Mouse (Mus musculus) G1E (cell line): ENCODE measurements around the gene Rfx4. TPM values are rescaled to one million over a fixed set of nuclear protein-coding genes. Genes with fewer than 3 reads are reported as not detected.

Source experiments
- ATAC-seq: 2 replicates; pipeline ENCODE4 v1.8.0; 2016; ENCODE audit warnings: mild to moderate bottlenecking; ENCODE audit not compliant: insufficient number of reproducible peaks, poor library complexity, low FRiP score, severe bottlenecking; ENCODE audit errors: extremely low read depth
- DNase-seq: peaks from one replicate; pipeline ENCODE4 v3.0.0; 2012; ENCODE audit warnings: low spot score
- H3K27me3 ChIP-seq: 2 replicates; pipeline ENCODE4 v1.6.1; 2012; ENCODE audit warnings: mild to moderate bottlenecking, low read length, inconsistent platforms; ENCODE audit not compliant: insufficient read depth
- H3K36me3 ChIP-seq: replicated peaks from 2 replicates; pipeline ENCODE3; 2012; ENCODE audit warnings: mild to moderate bottlenecking, inconsistent platforms
- H3K4me1 ChIP-seq: 2 replicates; pipeline ENCODE4 v1.6.1; 2012; ENCODE audit warnings: low read depth, low read length, inconsistent platforms, mixed read lengths; ENCODE audit not compliant: insufficient read depth
- H3K4me3 ChIP-seq: 2 replicates; pipeline ENCODE4 v1.5.1; 2012; ENCODE audit warnings: low read depth, mild to moderate bottlenecking, inconsistent platforms, low read length, moderate library complexity, mixed read lengths
- H3K9me3 ChIP-seq: replicated peaks from 2 replicates; pipeline ENCODE4 v1.6.1; 2012; ENCODE audit warnings: inconsistent platforms
- CTCF ChIP-seq: IDR thresholded peaks from 2 replicates; pipeline ENCODE4 v1.5.1; 2012; ENCODE audit warnings: low read depth, low read length, inconsistent platforms, mixed read lengths
- GATA1 ChIP-seq: IDR thresholded peaks from 2 replicates; pipeline ENCODE4 v1.6.1; 2012; ENCODE audit warnings: borderline replicate concordance, low read length, inconsistent platforms, mixed read lengths
- GATA2 ChIP-seq: IDR thresholded peaks from 2 replicates; pipeline ENCODE4 v1.6.1; 2012; ENCODE audit warnings: low read depth, low read length, inconsistent platforms, borderline replicate concordance
- POLR2AphosphoS5 ChIP-seq: IDR thresholded peaks from 2 replicates; pipeline ENCODE4 v1.6.1; 2012; ENCODE audit warnings: low read depth, low read length, inconsistent platforms; ENCODE audit not compliant: insufficient replicate concordance
- TAL1 ChIP-seq: conservative IDR thresholded peaks from 2 replicates; pipeline ENCODE4 v1.6.1; 2012; ENCODE audit warnings: low read depth, low read length, inconsistent platforms, mixed read lengths
- polyA plus RNA-seq: library from polyadenylated mRNA; stranded (reverse); fragments of >175 nt; gene quantifications from 2 replicates; pipeline ENCODE4 v1.2.3, GENCODE M21; 2012
- total RNA-seq, 2 experiments: library from RNA; stranded (forward) in 1 of 2; stranded (reverse) in 1 of 2; fragments of 200-1000 nt in 1 of 2; fragments of >200 nt in 1 of 2; fragmentation: Nextera tagmentation in 1 of 2; gene quantifications; 2 replicates each; pipeline ENCODE4 v1.2.3; 2014 to 2017

Rfx4 gene
- total and polyA plus RNA-seq, 3 experiments = not detected

DNA sequence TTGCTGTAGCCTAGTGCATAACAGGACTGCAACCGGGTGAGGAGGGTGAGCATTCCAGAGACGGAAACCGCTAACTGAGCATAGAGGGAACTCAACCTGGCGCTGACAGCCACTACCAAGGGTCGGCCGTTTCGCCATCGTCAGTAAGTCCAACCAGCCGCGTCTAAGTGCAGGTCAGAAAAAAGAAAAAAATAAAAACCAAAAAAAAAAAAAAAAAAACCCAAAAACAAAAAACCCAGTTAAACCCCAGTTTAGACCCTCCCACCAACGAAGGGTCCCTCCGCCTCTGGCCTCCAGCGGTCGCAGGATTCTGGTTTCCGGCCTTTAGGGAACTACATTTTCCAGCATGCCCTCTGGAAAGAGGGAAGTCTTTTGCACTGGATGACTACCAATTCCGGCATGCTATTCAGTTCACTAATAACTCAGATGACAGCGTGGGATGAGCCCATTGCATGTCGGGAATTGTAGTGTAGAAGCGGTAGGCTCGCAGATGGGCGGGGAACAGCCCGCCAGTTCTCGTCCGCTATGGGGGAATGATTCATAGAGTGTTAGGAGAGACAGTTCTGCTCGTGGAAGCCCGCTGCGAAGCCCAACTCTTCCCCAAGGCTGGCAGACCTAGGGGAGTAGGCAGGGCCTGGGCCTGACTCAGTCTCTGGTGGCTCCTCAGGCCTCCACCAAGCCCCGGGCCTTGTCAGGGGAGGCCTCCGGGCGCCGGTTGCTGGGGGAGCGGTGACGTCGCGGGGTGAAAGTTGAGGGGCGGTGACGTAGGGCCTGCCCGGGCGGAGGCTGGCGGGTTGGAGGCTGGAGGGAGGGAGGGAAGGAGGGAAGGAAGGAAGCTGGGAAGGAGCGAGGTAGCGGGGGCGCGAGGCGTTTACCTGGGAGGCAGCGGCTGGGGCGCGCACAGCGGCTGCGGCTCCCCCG lies 161.2 kb downstream of the Rfx4 start, which contains the start of gene Ric8b:
Gene Ric8b (plus strand): TSS at position 807 of the 921 bp plus-strand sequence.
- H3K9me3 ChIP-seq = no peaks in the 10 kb centered on the region
- TF ChIP-seq TAL1 (no peak), POLR2AphosphoS5 (no peak), GATA1 (no peak), CTCF (no peak), GATA2 (no peak)
- H3K27me3 ChIP-seq = 0 out of 2 replicates have a peak, but pooled peaks cover 2% of the 10 kb centered on the region
- ATAC-seq (peak; percentile 94), DNase-seq (peak; percentile 85)
- peak within 1 kb of the TSS; percentile 89 for H3K4me3 ChIP-seq
- H3K36me3 ChIP-seq = peaks cover 21% of the 10 kb centered on the region
- peaks cover 18% of the 10 kb centered on the region for H3K4me1 ChIP-seq

DNA sequence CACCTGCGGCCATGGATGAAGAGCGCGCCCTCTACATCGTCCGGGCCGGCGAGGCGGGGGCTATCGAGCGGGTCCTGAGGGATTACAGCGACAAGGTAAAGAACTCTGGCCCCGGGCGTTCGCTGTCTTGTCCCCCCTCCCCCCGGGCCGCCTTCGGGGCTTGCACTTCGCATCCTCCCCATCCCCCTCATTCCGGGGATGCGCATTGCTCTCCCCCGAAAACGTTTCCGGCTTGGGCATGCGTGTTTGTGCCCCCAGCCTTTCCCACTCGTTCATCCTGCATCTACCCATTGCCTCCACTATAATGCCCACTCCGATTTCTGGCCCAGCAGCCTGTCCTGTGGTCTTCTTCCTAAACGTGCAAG lies 161.9 kb downstream of the Rfx4 start:
- peak overlapping the region; percentile 89 for H3K4me3 ChIP-seq
- H3K4me1 ChIP-seq = peaks cover 18% of the 10 kb centered on the region
- DNase-seq = no peak

DNA sequence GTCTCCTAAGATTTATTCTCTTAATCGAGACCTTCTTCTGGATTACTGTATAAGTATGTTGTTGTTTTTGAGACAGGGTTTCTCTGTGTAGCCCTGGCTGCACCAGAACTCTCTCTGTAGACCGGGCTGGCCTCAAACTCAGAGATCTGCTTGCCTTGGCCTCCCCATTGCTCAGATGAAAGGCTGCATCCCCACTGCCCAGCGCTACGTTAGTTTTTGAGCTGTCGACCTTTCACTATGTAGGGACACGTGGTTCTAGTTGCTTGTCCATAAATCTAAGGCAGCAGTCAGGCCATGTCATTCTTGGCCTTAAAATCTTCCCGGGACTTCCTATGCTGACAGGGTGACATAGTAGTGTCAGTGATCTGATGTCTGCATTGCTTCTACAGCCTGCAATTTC lies 170.5 kb downstream of the Rfx4 start:
- DNase-seq = no peak
- no peak for TF ChIP-seq POLR2AphosphoS5
- TF ChIP-seq TAL1 = no peak
- TF ChIP-seq CTCF = no peak
- TF ChIP-seq GATA1 = no peak
- no peak for TF ChIP-seq GATA2
- Histone ChIP-seq H3K27me3 (no peaks in the 10 kb centered on the region), H3K4me1 (no peaks in the 10 kb centered on the region), H3K9me3 (no peaks in the 10 kb centered on the region), H3K36me3 (peaks cover 77% of the 10 kb centered on the region), H3K4me3 (no peak overlapping the region)
- ATAC-seq = no peak

More for the DNA sequence above, 161.9 kb downstream of the Rfx4 start:
- H3K9me3 ChIP-seq = no peaks in the 10 kb centered on the region
- peaks cover 26% of the 10 kb centered on the region for H3K36me3 ChIP-seq
- ATAC-seq = no peak
- TF ChIP-seq POLR2AphosphoS5 (no peak), CTCF (no peak), GATA1 (no peak), TAL1 (no peak), GATA2 (no peak)
- H3K27me3 ChIP-seq = no peaks in the 10 kb centered on the region

- ATAC-seq (no peak), DNase-seq (no peak)
- TF ChIP-seq TAL1 = no peak
- TF ChIP-seq GATA2 = no peak
- TF ChIP-seq POLR2AphosphoS5 = no peak
- TF ChIP-seq CTCF = no peak
- no peak for TF ChIP-seq GATA1
- H3K36me3 ChIP-seq = peaks cover 77% of the 10 kb centered on the region
- H3K4me1 ChIP-seq = no peaks in the 10 kb centered on the region
- no peaks in the 10 kb centered on the region for H3K27me3 ChIP-seq
- H3K4me3 ChIP-seq = no peak overlapping the region
- no peaks in the 10 kb centered on the region for H3K9me3 ChIP-seq
These were observed 171.0 kb downstream of the Rfx4 start for GRCm38 (mm10) chr10:84926885-84927284.

DNA sequence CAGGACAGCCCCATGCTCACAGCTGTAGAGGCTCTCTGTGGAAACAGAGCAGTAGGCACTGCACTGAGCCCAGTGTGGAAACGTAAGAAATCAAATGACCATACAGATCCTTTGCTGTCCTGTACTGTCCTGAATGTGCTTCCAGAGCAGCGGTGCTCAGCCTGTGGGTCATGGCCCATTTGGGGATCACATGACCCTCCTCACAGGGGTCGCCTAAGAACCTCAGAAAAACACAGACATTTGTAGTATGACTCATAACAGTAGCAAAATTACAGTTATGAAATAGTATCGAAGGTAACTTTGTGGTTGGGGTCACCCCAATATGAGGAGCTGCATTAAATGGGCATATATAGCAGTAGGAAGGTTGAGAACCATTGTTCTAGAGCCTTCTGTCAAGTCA lies 172.6 kb downstream of the Rfx4 start:
- Histone ChIP-seq H3K27me3 (no peaks in the 10 kb centered on the region), H3K9me3 (no peaks in the 10 kb centered on the region), H3K4me3 (no peak overlapping the region), H3K36me3 (peaks cover 72% of the 10 kb centered on the region), H3K4me1 (no peaks in the 10 kb centered on the region)
- ATAC-seq (no peak), DNase-seq (no peak)
- TF ChIP-seq GATA1 (no peak), GATA2 (no peak), CTCF (no peak), POLR2AphosphoS5 (no peak), TAL1 (no peak)

DNA sequence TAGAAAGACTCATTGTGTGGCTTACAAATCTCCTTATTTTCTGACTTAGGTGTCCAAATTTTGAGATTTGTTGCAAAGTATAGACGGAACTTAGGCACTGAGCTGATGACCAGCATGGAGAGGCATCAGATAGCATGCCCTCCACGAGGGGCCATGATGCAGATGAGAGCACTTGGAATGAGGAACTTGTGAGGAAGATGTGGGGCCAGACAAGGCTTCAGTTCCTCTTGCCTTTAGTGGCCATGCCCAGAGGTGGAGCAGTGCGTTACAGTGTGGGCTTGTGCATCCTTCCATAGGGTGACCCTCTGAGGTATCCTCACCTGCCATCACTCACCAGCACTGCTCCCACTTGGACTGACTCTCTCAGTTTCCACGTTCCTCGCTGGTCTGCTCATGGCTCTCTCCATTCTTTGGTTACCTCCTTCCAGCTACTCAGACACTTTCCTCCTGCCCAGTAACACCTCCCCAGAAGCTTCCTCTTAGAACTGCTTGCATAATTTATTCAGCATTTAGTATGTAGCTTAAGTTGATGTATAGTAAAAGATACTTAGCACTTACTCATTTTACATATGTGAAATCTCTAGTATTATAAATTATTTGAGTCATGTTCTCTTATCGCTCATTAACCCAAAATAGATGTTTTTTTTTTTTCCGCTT lies 179.8 kb downstream of the Rfx4 start:
- no peak for DNase-seq
- ATAC-seq = peak; percentile 60
- no peak overlapping the region for H3K4me3 ChIP-seq
- H3K27me3 ChIP-seq = no peaks in the 10 kb centered on the region
- H3K9me3 ChIP-seq = no peaks in the 10 kb centered on the region
- H3K4me1 ChIP-seq = peaks cover 7% of the 10 kb centered on the region
- TF ChIP-seq TAL1 (no peak), CTCF (no peak), GATA2 (no peak), GATA1 (no peak), POLR2AphosphoS5 (no peak)
- peaks cover 52% of the 10 kb centered on the region for H3K36me3 ChIP-seq
